Mouse (Mus musculus): ENCODE results near the gene Snx29.
A peak's percentile ranks its signal among the peaks of the same experiment; 100 is the strongest.
"Not testable (repeated sequence)": the region's sequence is repeated elsewhere in the genome, so short reads cannot be mapped to it uniquely, and the experiment has no call there.

Snx29 gene

DNA sequence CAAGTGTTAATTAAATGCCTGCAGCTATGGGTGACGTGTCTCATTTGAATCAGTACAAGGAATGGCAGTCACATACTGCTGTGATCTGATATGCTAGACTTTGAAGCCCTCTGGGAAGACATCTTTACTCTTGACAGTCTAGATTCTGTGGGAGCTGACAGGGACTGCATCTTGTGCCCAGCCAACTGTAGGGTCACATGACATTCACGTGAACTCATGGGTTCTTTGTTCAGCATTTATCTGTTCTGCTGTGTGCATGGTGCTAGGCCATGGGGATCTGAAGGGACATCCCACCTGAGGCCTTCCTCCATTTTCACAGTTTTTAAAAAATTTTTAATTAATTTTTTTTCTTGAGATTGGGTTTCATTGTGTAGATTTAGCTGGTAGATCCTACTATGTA, 91.9 kb downstream of the Snx29 start:
- DNase-seq, result no peak

DNA sequence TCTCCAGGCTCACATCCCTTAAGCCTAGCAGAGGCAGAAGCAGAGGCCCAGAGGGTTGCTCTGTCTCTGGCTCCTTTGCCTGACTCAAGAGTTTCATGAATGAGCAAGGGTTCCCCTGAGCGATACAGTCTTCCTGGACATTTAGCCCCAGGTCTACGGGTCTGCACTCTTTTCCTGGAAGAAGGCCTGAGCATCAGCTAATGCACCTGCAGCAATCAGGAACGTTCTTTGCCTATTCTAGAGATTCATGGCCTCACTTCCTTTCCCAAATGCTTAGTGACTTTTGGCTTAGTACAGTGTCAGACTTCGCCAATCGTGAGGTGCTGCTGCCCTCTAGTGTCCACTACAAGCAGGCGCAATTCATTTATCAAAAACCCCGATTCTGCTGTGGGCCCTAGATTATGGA, 95.5 kb downstream of the Snx29 start:
- no peak for DNase-seq

DNA sequence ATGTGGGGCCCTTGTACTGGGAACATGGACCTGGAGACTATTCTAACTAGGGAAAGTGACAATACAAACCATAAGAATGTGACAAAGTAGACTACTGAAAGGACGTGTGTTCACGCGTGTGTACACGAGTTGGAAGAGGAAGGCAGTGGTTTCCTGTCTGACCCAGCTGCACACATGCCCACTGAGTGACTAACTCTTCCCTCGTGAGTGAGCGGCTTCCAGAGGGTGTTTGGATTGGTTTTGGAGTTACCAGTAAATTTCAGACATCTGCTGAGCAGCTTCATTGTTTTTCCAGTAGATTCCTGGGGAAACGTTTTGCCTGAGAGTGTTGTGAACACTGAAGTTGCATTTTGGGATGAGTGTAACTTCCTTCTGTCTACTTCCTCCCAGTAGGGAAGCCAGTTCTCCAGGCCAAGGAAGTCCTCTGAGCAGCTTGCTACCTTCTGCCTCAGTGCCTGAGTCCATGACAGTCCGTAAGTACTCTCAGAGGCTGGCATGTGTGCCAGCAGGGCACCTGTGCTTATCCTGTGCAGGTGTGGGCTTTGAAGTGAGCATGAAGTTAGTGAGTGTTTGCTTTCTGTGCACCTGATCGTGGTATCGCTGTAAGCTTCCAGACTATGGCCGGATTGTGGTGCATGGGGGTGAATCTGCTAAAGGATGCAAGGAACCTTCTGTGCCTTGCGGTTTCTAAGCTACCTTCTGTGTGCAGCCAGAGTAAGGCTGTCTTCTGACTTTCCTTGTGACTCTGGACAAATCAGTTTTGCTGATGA, 97.8 kb downstream of the Snx29 start:
- DNase-seq, result peak; percentile 22 to 48

DNA sequence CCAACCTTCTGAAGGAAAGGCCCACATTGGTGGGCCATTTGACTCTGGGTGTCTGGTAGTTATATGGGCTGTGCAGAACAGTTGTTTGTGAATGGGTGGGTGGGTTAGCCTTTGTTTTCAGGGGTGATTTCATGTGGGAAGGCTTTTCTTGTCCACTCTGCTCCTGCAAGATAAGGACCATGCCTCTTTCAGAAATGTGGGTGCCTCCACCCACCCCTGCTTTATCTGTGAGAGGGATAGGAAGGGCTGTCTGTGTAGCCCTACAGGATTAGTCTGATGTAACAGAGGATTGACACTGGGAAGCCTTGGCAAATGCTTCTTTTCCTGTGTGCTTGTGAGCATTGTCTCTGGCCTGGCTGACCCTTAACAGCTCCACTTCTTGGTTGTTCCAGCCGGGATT, 99.5 kb downstream of the Snx29 start:
- no peak for DNase-seq

DNA sequence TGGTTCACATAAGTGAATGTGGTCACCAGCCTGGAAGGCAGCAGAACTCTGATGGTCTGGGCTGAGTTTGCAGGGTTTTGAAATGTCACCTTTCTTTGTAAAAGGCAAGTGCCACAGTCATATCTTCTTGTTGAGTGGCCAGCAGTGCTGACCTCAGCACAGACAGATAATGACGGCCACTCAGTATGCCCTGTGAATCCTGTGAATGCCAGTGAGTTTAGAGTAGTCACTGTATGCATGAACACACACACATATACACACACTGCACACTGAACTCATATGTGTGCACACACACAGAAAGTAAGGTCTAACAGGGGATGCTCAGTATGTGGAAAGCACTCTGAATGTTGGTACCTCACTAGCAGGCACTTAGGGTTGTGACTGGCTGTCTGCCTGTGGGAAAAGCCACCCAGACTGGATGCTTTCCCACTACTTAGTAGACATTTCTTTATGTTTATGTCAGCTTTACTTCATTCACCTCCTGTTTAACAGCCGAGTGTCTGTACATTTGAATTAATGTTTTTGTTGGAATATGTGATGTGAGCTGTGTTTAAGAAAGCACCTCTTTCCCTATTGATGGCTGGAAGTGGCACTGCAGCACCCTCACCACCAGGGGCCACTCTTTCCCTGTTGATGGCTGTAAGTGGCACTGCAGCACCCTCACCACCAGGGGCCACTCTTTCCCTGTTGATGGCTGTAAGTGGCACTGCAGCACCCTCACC, 100.3 kb downstream of the Snx29 start:
- no peak for DNase-seq

DNA sequence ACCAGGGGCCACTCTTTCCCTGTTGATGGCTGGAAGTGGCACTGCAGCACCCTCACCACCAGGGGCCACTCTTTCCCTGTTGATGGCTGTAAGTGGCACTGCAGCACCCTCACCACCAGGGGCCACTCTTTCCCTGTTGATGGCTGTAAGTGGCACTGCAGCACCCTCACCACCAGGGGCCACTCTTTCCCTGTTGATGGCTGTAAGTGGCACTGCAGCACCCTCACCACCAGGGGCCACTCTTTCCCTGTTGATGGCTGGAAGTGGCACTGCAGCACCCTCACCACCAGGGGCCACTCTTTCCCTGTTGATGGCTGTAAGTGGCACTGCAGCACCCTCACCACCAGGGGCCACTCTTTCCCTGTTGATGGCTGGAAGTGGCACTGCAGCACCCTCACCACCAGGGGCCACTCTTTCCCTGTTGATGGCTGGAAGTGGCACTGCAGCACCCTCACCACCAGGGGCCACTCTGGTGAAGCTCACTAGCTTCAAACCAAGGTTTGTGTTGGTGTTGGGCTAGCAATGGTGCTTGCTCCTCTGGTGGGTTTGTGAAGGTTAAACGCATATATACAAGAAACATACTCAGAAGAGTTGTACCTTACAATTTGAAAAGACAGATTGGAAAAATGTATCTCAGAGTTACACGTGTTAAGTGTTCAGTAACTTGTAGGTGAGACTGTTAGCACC, 101.0 kb downstream of the Snx29 start:
- DNase-seq, result not testable (repeated sequence)

DNA sequence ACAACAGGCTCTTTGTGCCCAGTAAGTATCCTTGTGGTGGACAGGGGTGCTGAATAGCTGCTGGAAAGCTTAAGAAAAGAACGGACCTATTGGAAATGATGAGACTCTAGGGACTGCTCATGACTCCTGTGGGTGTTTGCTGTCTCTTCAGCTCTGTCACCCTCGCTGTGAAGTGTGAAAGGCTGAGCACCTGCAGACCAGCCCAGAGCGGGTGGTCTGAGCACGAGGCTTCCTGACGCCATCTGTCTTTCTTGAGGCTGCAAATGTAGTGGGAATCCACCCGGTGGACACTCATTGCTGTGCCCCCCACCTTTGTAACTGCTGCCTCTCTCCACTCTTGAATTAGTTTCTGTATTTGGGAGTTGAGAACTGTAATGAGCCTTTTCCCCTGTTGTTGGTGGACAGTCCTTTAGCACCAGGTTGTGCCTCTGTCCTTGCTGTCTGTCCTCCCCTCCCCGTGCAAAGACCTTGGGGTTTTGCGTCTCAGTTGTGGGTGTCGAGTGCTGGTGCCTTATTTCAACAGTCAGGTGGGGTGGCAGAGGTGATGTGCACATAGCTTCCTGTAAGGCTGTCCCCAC, 101.9 kb downstream of the Snx29 start:
- DNase-seq, result no peak

DNA sequence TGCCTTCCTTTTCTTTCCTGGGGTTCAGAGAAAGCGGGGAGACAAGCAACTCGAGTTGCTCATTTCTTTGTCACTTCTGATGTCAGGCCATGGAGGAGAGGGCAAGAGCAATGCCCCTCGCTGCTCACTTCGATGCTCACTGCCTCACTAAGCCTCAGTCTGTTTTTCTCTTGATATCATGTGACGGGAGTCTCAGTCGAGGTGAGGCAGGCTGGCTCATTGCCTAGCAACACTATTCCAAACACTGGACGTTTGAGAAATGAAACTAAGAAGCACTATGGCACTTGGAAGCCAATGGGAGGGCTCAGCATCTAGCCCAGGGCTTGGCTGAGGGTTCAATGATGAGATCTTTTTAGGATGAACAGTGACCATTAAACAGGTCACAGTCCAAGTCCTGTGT, 102.6 kb downstream of the Snx29 start:
- no peak for DNase-seq

DNA sequence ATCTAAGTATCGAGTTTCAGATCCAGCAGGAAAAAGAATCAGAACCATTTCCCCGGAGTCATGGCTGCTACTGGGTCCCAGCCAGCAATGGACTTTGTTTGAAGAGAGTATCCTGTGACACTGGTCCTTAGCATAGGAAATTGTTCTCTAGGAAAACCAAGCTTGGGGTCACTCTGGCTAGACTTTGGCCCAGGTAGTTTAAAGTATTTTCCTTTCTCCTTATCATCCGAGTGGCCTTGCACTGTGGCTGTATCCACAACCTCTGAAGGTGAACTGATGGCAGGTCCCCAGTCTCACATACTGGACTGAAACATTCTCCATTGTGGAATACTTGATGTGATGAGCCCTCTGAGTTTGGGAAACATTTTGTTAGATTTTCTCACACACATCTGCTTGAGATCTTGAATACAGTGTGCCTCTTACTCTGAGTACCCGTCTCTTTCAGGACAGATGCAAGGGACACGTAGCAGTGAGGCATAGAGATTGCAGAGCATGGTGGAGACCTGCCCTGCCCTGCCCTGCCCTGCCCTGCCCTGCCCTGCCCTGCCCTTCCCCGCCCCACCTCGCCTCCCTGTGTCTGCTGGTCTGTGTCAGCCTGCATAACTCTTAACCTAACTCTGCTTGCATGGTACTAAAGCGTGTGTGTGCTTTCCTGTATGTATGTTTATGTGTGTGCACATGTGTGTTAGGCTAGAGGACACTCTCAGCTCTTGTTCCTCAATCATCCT, 104.3 kb downstream of the Snx29 start:
- DNase-seq, result no peak

DNA sequence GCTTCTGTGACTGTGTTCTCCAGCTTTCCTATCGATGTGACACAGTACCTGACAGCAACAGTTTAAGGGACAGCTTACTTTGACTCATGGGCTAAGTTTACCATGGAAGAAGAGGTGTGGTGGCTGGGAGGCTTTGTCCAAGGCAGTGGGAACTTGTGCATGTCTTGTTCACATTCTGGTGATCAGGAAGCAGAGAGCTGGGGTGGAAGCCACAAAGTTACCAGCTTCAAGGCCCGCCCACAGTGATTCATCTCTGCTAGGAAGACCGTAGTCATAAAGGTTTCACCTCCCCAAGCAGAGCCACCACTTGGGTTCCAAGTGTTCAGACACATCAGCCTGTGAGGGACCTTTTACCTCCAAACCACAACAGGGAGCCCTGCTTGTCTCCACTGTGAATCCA, 107.1 kb downstream of the Snx29 start:
- DNase-seq, result no peak

DNA sequence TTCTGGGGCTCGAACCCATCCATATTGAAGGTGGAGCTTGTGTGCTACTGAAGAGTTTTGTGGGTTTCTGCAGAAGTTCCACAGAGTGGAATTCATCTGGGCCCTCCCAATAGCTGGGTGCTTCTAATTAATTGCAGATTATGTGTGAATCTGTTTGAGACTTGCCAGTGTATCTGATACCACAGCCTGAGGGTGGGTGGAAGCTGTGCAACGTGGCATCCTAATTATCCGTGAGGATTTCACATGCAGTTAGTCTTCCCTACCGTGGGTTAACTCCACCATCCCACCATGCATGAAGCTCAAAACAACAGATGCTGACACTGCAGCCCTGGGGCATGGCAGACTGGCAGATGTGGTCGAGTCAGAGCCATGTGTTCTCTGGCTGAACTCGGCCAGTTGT, 107.8 kb downstream of the Snx29 start:
- no peak for DNase-seq

DNA sequence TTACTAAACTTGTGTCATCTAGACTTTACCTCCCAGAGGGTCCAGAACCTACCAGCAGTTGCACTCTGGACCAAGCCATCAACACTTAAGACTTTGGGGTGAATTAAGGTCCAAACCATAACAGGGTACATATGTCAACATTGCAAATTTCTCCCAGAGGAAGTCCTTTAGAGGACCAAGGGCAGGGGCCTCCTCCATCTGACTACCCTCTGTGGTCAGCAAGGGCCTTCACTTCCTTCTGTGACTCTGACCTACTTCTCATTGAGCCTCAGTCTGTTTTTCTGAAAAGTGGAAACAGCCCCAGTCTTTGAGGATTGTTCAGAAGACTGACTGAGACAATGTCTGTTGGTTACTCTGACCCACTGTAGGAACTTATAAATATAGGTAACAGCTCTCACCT, 111.1 kb downstream of the Snx29 start:
- DNase-seq, result no peak

DNA sequence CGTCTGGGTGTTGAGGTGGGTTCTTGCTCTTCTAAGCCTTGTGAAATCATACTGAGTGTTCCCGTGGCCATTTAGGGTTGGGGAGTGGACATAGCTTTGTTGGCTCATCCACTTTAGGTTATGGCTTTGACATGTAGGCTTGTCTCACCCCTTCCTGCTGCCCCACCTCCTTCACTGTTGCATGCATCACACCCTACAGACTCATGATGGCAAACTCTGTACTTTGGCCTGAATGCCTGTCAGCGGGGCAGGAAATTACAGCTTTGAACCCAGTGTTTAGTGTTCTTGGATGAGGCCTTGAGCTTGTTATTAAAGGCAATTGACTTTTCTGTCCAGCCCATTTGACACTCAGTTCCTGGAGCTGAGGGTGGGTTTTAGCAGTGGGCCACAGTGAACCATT, 114.9 kb downstream of the Snx29 start:
- DNase-seq, result no peak

DNA sequence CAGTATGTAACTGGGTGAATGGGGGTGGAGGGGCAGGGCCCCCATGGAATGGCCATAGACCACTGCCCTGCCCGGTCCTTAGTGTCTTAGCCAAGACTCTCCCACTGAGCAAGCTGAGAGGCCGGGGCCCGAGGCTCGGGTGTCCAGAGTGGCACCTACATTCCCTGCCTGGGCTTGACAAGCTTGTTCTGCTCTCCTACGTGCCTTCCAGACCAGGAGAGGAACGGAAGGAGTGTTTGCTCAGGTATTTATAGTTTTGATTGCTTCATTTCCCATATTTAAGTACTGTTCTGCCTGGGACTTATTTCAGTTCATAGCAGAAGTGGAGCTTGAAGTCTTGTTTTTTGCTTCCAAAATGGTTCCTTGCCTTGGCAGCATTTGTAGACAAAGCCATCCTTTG, 116.7 kb downstream of the Snx29 start:
- no peak for DNase-seq

DNA sequence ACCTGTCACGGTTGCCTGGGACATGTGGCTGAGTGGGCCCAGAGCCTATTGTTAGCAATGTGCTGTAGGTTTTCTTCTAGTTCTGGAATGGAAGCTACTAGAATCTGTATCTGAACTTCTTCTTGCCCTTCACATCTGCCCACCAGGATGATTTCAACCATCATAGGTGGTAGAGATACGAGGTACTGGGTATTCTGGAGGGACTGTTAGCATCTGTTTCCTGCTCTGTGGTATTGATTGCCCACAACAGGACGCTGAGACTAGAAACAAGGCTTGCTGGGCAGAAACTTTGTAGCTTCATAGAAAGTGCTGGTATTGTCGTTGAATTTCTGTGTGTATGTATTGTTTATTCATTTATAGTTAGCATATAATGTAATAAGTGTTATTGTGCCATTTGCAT, 118.9 kb downstream of the Snx29 start:
- DNase-seq, result no peak

DNA sequence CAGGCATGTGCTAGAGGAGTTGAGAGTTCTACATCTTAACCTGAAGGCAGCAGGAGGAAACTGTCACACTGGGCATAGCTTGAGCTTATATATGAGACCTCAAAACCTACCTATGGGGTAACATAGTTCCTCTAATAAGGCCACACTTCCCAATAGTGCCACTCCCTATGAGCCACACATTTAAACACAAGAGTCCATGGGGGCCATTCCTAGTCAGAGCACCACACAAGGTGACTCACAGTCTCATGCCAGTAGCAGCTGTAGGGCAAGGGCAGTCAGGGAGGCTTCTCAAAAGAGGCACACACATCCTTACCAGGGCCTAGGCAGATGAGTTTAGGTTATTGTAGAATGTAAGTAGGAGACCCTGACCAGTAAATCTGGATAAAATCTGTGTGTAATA, 119.8 kb downstream of the Snx29 start:
- no peak for DNase-seq

DNA sequence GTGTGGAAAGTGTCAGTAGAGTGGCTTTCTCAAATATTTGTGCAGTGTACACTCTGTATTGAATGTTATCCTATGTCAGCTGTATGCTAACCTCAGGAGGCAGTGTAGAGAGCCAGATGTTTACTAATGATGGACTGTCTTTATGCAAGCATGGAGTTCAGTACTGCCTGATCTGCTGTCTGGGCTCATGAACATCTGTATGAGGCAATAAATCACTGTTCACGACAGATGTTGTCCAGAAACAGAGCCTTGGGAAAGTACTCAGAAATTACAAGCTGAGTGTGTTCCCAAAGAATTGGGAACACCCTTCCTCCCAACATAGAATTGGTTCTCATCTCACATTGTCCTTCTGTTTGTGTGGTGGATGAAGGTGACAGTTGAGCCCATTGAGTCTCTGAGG, 121.9 kb downstream of the Snx29 start:
- DNase-seq, result no peak

DNA sequence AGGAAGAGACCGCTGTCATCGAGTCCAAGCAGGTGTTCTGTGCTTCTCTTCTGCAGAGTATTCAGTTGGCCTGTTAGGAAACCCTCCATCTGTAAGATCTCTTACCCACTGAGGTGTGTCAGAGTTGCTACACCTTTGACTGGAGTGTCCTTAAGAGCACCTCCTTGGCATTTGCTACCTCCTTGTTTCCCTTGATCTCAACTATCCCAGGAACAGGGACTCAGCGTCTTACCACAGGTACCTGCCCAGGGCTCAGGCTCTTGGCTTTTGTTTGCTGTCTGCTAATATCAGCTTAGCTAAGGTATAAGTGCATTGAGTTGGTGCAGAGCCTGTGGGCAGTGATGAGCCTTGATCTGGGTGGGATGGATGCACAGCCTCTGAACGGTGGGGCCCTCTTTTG, 124.3 kb downstream of the Snx29 start:
- DNase-seq, result no peak

DNA sequence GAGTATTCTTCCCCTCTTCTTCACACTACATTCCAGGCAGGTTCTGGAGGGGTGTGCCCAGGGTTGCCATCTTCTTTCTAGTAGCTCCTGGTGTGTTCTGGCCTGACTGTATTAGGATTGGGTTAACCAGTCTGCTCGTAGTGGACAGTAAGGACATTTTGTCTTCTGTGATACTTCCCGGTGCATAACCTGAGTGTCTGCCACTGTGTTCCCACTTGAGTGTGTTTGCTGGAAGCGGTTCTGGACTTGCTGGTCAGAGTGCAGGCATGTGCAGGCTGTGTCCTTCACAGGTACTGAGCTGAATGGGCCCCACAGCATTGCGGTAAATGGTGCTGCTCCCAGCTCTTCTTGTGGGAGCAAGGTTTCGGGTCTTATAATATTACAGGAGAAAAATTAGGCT, 125.2 kb downstream of the Snx29 start:
- DNase-seq, result no peak

DNA sequence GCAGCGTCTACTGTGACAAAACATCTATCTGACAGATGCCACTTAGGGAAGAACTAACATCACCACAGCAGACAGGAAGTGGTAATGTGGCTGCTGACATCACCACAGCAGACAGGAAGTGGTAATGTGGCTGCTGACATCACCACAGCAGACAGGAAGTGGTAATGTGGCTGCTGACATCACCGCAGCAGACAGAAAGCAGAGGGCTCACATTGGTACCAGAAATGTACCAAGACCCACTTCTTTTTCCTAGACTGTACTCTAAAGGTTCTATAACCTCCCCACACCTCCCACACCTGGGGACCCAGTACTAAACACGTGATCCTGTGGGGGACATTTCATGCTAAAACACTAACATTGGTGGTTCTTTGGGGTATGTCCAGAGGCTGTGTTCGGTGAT, 126.0 kb downstream of the Snx29 start:
- not testable (repeated sequence) for DNase-seq

DNA sequence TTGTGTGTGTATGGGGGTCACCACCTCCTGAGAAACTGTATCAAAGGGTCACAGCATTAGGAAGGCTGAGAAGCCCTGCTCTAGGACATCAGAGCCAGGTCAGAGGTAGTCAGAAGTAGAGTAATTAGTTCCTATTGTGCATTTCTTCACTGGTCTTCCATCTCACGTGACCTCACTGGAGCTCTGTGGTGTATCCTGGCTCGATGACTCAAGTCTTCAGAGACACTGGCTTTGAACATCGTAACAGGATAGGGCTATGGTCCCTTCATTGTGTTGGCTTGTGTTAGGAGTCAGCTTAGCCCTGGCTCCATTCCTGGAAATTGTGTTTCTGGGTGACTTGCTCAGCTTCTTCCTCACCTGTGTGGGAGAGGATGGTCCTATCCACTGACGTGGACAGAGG, 126.6 kb downstream of the Snx29 start:
- DNase-seq, result no peak

DNA sequence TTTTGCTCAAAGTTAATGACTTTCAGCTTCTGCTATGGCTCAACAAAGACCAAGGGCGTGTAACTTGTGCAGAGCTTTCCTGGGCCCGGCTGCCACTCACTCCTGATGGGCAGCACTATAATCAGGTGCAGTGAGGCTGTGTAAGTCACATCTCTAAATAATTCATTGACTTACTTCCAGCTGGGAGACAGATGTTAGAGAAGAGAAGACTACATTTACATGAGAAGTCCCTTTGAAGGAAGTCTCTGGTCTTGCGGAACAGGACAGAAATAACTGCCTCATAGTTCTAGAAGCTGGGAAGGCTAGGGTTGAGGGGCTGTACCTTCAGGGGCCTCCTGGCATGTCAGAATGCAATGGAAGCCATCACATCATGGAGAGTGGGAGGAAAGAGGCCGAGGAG, 127.9 kb downstream of the Snx29 start:
- no peak for DNase-seq

DNA sequence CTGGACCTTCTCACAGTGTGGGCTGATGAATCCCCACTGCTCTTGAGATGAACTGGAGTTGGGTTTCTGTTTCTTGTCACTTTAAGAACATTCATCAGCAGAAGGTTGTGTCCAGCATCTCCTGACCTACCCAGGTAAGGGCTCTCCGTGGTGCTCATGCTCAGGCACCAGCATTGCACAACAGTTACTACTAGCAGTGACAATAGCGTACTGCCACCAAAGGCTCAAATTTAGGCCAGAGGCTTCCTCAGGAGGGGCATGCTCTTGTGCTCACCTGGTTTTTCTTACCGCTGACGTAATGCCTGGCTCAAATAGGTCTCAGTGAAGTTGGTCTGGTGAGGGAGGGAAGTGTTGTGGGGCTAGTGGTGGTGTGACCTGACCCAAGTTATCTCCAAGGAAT, 132.2 kb downstream of the Snx29 start:
- DNase-seq, result no peak
